Mouse (Mus musculus) lung, postnatal 4 days (tissue): Measurements from ENCODE around the gene Usp29.
A peak's percentile ranks its signal among the peaks of the same experiment; 100 is the strongest.

ENCODE experiments used
- DNase-seq, 2 experiments: peaks; one replicate each; pipeline ENCODE4 v3.0.0; 2021

Usp29 gene

DNA sequence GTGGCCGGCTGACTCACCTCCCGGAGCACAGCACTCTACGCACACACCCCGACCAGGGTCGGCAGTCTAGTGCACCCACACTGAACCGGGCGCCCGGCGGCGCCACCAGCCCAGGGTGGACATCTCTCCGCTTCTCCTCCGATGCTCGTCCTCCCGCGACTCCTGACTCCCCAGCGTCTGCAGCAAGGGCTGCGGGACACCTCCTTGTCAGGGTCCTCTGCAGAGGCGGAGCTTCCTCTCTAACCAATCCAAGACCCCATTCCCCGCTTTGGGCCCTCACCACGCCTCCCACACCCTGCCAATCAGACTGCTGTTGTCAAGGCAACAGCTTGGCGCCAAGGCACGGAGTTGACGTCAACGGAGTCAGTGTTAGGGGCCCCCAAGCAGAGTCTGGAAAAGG lies at the start of gene Usp29, which contains the start of gene Peg3:
TSS of gene Usp29 (plus strand) at position 338 of the 400 bp plus-strand sequence.
TSS of gene Peg3 (minus strand) at position 191 of the 400 bp plus-strand sequence.
- peak; percentile 86 to 92 for DNase-seq

DNA sequence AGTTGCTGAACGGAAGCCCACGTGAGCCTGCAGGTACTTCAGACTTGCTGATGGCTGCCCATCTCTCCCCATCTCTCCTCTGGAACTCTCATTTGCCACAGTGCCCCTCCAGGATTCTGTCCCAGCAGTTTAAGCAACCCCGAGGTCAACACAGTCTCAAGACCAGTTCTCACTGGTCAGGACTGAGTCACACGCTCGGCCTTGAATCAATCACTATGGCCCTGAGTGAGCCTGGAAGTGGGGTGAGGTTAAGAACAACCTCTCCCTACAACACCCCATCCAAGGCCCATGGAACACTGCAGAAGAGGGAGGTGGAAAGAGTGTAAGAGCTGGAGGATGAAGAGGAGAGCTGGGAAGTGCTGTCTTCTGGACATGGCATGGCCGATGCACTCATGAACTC lies 44.9 kb upstream of the Usp29 start:
- no peak for DNase-seq

DNA sequence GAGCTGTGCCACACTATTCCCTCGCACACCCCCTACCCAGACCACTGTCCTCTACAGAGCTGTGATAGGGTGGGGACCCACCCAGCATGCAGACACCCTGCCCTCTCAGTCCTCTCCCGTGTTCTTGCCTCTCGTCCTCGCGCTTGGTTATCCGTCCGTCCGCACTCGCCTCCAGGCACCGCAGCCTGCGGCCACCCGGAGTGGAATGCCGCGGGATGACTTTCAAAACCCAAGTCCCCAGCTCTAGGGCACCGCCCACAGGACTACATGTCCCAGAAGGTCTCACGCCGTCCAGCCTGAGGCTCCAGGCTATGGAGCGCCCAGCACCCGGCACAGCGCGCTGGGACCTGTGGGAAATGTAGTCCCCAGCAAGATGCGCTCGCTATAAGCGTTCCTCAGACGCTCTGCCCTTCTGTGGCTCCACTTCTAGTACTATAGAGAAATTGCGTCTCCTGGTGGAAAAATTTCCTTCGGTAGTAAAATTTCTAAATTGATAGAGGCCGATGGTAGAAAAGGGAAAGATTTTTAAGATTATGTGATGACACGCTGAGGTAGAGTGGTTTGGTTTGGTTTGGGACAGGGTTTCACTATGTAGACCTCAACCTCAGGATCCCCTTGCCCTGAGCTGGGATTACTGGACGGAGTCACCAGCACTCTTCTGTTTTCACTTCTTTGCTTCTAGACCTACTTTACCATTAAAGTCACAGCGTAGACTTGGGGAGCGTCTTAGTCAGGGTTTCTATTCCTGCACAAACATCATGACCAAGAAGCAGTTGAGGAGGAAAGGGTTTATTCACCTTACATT lies 33.9 kb upstream of the Usp29 start, which contains the start of gene Zim1:
TSS of gene Zim1 (minus strand) at position 210 of the 805 bp plus-strand sequence.
- DNase-seq = peak; percentile 87 to 92

DNA sequence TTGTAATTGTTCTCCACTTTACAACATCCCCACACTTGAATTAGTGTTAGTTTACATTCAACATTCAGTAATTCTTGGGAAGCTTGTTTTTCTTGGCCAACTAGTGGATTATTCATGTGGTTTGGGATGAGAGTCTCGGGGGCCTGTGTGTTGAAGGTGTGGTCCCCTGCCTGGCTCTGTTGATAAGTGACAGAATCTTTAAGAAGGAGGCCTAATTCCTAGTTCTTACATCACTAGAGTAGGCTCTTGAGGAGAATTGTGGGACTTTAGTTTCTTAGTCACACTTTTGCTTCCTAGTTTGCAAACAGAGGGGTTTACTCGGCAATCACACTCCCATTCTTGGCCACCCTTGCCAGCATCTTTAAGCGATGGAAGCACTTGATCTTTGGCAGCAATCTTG lies 31.1 kb upstream of the Usp29 start:
- DNase-seq = no peak

DNA sequence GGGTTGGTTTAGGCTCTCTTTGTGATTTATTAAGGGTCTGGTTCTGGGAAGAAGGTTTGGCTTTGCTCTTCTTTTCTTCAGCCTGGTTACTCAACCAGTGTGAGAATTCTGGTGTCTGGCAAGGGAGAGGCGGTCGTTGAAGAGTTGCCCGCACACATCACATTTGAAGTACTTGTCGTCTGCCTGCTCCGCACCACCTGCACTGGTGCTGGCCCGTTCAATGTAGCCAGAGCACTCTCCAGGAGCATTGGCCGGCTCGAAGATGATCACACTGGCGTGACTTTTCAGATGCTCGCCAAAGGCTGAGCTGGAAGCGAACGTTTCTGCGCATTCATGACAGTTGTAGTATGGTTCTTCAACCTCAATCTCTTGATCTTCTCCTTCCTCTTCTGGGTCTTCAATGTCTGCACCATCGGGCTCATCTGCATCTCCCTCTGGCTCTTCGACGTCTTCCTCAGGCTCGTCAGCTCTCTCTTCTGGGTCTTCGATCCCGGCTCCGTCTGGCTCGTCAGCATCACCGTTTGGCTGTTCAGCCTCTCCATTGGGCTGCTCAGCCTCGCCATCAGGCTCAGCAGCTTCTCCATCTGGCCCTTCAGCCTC lies 22.9 kb upstream of the Usp29 start:
- no peak for DNase-seq

DNA sequence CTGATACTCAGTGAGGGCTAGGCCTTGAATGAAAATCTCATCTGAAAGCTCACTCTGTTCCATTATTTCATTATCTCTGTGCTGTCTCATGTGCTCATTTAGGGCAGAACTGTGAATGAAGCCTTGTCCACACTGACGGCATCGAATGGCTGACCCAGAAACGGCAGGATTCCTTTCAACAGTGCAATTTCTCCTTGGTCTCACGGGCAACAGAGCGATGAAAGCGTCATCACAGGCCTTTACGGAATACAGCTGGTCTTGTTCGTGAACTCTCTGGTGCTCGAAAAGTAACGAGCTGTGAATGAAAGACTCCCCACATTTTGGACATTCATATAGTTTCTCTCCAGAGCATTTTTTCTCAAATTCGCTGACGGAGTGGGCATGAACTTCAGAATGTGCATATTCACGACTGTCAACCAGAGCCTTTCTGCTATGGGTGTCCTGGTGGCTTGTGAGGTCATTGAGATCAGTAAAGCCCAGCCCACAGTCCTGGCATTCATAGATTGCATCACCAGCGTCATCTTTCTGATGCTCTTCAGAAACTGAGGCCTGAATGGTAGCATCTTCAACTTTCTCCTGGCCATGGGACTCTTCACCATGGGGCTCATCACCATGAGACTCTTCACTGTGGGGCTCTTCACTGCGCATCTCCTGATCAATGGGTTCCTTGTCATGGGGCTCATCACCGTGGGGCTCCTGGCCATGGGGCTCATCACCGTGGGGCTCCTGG lies 21.8 kb upstream of the Usp29 start:
- peak; percentile 27 to 51 for DNase-seq

DNA sequence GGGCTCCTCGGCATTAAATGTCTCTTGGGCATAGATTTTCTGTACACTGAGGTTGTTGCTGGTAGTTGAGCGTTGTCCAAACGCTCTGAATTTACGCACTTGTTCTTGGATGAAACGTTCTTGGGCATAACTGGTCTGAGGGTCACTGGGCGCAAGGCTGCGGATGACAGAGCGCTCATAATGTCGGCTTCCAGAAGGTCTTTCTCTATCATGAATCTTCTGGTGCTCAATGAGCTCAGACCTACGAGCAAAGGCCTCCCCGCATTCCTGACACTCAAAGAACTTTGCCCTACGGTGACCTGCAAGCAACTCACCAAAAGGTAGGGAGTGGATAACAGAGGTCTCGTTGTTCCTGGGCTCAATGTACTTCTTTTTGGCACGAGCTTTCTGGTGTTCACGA lies 21.0 kb upstream of the Usp29 start:
- no peak for DNase-seq

DNA sequence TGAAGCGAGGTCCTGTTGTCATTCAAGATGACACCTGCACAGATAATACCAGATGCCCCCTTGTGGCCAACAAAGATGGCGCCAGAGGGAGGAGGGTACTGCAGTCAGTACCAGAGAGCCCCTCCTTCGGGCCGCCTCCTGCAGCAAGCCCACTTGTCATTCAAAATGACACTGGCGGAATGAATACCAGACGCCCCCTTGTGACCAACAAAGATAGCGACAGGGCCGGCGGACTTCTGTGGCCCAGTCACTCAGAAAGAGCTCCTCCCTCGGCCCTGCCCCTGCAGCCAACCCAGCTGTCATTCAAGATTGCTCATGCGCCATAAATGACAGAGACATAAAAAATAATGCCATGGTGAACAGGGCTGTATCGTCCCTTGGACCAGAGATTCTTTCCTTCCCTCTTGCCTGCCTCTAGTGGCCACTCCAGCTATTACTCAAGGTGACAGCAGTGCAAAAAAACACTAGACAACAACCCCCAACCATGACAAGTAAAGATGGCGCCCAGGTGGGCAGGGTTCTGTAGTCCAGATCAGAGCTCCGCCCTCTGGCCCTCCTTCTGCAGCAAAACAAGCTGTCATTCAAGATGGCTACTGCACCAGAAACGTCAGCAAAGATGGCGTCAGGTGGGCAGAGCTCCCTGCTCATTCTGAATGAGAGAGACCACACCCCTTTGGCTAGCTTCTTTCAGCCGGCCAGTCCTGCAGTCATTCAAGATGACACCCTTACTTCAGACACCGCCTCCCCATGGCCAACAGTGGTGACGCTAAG lies 2.8 kb upstream of the Usp29 start:
- DNase-seq = peak; percentile 81 to 94

DNA sequence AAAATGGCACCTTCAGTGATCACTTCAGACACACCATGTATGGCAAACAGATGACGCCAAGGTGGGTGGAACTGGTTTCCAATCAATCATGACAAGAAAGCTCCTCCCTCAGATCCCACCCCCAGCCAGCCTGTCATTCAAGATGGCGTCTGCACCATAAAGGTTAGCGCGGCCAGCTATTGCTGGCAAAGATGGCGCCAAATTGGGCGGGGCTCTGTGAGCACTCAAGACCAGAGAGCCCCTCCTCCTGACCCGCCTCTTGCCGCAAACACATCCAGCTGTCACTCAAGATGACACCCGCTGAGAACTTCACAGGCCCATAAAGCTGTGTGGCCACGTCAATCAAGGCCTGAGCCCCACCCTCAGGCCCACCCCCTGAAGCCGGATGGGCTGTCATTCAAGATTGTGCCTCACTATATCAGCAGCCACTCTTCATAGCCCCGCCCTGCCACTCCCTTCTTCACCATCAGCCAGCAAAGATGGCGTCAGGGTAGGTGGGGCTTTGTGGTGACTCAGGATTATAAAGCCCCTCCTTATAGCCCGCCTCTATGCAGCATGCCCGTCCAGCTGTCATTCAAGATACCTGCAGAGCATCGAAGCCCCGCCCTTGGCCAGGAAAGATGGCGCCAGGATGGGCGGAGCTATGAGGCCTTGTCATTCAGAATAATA lies 2.0 kb upstream of the Usp29 start:
- DNase-seq = peak; percentile 91 to 96

DNA sequence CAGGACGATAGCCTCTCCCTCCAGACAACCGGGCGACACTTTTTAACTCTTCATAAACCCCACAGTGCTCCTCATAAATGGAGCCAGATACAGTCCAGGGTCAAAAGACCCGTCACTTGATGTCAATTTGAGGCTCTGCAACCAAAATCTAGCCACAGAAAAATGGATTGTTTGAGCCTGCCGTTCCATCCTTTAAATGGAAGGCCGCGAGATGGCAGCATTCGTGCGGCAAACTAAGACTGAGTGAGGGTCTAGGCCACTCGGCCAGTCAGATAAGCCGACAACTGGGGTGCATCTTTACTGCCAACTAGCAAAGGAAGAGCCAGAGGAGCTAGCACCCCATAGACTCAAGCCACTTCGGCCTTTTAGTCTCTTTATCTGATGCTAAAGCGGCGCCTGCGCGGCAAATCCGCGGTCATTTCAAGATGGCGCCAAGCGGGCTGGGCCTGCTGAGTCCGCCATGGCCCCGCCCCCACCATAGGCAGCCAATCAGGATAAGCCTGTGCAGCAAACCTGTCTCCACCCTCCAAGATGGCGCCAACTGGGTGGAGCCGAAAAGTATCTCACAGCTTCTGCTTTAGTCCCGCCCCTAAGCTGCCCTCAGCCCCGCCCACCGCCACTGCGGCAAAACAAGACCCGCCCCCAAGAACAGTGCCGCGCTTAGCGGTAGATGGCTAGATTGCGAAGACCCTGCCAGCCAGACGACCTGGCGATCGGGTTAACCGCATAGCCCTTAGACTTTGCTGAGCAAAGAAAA lies 1.1 kb upstream of the Usp29 start:
- peak; percentile 95 to 97 for DNase-seq

DNA sequence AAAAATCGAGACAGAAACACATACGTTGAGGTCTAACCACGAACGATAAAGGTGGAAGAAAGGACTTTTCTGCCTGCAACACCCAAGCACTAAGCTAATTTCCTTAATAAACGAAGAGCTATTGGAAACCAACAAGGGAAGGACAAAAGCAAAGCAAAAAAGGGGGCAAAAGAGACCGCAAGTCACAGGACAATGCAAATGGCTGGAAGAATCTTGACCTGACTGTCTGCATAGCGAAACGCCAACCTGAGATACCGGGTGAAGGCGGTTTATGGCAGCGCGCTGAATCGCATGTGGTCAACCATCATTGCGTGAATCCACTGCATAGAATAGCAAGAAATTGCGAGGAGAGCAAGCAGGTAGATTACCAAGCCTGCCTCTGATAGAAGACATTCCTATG lies 423 bp downstream of the Usp29 start:
- DNase-seq = peak in 1 of 2 experiments; percentile 7

DNA sequence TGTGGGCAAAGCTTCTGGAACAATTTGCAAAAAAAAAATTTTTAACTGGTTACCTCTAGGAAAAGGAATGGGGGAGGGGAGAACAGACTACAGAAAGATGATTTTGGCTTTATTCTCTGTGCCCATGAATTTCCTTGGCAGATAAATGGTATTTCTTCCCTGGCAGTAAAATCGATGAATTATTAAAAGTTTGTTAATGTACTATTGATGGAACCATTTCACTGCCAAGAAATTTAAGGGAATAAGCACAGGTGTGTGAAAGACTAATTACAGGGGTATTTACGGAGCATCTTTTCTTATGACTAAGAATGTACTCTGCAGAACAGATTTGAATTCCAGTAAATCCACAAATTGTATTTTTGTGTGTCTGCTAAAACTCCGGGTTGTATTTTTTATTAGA lies 995 bp downstream of the Usp29 start:
- no peak for DNase-seq

DNA sequence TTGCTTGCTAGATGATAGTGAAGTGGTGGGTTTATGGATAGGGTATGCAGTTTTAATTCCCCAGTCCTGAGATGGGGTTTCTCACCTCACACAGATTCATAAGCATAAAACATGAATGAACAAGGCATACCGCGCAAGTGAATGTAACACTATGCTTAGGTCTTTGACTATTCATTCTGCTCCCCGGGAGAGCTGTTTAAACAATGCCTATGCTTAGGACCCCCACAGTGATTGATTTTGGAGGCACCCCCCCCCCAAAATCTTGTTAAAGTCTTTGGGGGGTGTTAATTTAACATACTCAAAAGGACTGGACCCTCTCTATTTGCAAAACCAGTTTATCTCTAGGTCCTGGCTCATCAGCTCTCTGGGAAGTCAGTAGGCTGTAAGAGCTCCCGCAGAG lies 1.6 kb downstream of the Usp29 start:
- DNase-seq = no peak

DNA sequence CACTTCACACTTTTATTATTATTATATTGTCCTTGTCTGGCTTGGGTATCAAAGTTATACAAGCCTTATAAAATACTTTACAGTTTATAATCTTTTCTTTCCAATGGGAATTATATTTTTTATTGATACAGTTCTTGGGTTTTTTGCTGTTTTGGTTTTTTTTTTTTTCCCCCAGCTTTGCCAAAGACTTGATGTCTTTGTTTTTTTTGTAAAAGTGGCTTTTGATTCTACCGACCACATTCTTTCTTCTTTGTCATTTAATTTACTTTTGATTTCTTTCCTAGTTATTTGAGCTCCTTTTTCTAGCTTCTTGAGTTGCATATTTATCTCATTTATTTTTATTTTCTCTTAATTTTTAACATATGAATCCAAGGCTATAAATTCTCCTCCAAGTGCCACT lies 5.7 kb downstream of the Usp29 start:
- DNase-seq = no peak

DNA sequence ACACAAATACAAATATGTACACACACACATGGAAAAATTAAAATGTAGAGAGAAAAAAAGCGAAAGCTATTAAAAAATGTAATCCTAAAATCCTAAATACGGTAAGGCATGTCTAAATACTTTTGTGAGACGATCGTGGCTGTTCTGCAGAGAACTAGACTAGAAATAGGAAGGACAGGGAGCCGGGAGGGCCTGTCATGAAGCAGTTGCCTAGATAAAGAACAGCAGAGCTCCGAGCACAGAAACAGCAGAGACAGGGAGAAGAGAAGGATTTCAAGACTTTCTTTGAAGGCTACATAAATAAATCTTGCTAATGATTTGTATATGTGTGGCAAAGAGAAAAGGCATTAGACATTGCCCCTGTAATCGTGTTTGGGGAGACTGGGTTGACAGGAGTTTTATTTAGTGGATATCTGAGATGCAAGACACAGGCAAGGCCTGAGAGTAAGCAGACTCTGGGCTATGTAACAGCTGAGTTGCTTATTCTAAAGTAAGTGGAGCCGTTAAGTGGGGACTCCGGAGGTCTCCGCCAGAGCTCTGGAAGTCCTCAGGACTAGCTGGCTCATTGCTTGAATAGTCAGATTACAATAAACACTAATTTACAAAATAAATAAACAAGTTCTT lies 14.0 kb downstream of the Usp29 start:
- no peak for DNase-seq

DNA sequence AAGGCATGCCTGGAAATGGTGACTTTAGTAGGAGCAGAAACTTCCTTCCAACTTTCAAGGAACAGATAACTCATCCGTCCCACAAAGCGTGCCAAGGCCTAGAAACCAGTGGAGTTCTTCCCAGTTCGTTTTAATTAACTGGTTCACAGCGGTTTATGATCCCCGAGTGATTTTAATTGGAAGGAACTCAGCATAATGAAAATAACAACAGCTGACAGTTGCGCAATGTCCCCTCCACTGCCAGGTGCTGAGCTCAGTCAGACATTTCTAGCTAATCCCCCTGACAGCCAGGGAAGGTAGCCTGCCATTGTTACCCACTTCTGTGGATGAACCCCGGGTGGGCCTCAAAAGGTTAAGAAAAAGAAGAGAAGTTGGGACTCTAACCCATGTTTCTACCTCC lies 18.8 kb downstream of the Usp29 start:
- no peak for DNase-seq

DNA sequence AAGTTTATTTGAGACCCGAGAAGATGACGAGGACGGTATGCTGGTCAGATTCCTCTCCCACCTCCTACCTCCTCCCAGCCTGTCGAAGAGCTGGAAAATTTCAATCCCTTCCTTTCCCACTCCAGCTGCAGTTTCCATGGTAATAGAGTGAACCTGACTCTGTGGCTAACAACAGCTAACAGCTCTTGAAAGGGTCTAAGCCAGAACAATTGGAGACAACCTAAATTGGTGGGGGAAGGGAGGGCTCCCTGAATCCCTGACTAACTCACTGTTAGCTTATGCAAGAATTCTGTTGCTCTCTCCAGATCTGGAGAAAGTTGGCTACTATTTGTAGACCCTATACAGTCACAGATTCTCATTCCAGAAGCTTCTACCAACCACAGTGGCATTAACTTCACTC lies 23.1 kb downstream of the Usp29 start:
- no peak for DNase-seq

DNA sequence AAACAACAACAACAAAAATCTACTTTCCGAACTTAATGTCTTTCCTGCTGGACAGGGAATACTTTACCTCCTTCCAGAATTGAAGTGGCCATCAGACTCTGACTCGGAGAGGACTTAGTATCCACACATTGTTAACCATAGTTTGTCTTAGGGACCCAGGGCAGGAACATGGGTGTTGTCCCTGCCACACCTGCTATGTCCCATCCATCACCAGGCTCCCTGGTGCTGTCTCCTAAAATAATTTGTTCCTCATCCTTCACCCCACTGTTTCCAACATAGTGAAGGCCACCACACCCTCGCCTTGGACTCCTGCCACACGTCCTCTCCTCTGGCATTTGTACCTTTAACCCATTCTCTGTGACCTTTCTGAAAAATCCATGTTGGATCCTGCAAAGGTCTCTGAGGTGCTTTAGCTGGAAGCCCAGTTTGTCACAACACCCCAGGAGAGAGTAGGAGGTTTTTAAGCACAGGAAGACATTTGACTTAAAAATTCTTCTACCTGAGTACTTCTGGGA lies 26.5 kb downstream of the Usp29 start:
- DNase-seq = no peak

DNA sequence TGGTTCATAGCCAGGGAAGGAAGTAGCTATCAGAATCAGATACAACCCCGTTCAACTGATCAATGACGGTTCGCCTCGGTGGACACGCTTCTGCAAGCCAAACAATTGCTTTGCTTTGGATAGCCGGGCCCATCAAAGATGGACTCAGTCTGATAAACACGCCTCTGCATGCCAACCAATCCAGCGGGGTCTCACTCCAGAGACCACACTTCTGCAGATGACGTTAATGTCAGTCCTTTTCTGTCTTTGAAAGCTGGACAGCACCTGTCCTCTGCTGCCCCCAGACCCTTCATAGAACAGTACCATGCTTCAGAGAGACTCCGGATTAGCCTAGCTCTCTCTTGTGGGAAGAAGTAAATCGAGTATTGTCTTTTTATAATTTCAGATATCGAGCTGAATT lies 29.3 kb downstream of the Usp29 start:
- DNase-seq = no peak

DNA sequence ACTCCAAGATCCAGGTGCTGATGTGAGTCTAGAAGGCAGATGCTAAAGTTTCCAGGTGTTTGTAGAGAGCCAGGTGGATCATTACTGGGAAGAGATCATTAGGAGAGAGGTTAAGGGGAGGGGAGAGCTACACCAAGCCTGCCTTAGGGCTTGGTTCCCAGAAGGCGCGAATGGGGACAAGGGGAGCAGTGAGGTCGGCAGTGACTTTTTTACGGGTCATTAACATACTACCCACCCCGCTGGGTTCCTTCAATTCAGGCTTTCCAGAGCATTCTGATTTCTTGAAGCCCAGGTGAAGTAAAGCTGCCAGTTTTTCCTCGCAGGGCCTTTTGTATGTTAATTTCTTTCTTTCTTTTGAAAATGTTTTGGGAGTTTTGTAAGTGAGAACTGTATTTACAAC lies 29.8 kb downstream of the Usp29 start:
- no peak for DNase-seq

DNA sequence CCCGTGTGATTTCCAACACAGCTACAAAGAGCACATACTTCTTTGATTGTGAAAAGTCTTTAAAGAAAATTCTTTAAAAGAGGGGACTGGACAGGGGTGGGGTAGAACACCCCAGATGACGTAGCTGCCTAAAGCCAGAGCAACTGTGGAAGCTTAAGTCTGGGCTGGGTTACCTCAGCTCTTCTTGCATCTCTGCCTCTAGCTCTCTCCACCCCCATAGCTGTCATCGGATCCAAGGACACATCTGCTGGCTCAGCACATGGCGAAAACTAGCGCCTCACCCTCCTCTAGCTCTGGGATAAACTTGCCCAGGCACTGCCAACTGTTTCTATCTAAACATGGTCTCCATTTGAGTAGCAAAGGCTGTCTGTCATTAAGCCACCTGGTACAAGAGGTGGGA lies 34.9 kb downstream of the Usp29 start:
- DNase-seq = no peak
